Mouse (Mus musculus) kidney, postnatal 25 days (tissue): ENCODE data around the gene Sh3bgrl.

Source experiments
- DNase-seq, 2 experiments: peaks; one replicate each; pipeline ENCODE4 v3.0.0; 2021; ENCODE audit warnings: mixed read lengths in 2 of 2

Gene Sh3bgrl

DNA sequence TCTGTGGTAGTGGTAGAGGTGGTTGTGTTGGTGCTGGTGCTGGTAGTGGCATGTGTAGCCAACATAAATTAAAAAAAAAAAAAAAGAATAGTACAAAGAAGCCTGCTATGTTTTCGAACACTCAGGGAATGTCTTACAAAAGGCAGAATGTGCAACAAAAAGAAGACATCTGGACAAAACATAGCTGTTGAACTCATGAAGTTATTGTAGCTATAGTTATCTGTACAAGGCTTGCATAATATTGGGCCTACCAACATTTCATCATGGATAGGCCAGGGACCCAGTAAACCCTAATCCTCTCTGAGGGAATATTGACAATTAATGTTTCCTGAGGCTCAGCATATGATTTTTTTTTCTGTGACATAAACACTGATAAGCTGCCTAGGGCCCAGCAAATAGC, 37.3 kb downstream of the Sh3bgrl start:
- DNase-seq = no peak

DNA sequence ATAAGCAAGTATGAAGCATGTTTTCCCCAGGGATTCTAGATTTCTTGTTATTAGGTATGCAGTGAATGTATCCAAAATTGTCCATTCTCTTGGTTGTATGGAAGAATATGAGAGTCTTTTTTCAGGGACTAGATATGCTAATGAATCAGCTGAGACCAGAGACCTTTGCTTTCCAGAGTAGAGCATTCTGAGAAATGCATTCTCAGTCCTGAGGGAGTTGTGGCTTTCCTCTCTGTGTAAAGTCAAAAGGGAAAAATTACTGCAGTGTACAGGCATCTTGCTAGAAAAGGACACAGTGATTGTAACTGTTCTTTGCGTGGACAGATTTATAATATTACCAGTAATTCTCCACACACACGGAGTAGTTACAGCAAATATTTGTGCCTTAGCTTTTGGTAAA, 38.3 kb downstream of the Sh3bgrl start:
- DNase-seq = no peak

DNA sequence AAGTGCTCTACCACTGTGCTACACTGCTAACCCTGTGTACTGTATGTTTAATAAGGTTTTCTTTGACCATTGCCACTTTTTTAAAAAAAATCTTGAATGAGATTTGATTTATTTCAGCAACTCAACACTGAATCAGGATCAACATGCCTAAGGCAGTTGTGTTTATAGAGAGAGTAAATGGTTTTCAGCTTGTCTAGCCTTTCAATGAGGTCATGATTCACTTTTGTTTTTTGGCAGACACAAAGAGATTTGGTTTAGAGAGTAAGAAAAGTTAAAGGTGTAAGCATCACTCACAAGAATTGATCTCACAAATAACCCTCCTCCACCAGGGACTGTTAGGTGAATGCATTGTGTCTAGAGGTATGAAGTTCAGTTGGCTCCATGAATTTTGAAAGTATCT, 41.1 kb downstream of the Sh3bgrl start:
- no peak for DNase-seq

DNA sequence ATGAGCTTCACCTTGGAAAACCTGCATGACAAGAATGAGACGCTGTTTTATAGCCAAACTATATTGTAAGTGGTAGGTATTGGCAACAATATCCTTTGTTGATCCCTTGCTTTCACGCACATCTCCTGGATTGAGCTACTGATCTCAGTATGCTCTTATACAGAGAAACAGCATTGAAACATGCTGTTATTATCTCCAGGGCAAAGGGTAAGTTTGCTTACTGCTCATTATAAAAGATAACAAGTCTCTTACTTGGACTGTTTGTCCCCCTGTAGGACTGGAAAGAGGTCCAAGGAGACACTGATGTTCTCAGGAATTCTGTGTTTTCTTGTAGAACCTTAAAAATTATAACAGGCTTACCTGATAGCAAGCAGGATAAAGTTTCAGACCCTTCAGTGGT, 41.7 kb downstream of the Sh3bgrl start:
- no peak for DNase-seq

DNA sequence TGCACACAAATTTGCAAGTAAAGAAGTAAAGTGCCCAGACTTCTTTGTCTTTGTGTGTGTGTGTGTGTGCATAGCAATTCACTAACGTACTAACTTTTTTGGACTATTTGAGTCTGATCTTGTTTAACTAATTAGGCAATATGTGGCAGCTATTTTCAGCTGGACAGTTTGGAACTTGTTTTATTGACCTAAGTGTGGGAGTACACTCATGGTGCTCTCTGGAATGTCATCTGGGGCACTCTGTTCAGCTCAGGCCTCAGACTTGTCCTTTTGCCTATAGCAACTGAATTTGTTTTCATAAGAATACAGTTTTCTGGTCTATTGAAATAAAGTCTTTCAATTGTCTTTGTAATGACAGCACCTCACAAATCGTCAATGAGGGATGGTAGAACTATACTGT, 42.1 kb downstream of the Sh3bgrl start:
- DNase-seq = no peak

DNA sequence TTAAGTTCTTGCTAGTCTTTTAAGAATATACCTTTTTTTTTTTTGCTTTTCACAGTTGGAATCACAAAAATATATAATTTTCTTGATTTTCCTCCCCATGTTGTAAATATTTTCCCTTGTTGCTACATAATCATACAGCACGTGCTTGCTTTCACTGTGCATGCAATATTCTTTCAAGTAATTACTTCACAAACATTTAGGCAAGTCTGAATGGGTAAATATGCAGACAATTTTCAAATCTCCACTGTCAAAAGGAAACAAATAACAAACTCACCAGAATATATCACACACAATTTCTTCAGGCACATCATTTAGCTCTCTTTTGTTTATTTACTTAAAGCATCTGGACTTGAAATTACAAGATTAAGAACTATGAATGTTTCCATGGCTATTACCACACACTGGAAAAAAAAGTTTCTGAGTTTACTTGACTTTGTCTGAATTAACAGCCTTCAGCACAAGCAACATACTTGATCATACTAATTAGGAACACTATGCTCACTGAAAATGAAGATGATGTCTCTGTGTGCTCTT, 46.2 kb downstream of the Sh3bgrl start:
- DNase-seq = no peak

DNA sequence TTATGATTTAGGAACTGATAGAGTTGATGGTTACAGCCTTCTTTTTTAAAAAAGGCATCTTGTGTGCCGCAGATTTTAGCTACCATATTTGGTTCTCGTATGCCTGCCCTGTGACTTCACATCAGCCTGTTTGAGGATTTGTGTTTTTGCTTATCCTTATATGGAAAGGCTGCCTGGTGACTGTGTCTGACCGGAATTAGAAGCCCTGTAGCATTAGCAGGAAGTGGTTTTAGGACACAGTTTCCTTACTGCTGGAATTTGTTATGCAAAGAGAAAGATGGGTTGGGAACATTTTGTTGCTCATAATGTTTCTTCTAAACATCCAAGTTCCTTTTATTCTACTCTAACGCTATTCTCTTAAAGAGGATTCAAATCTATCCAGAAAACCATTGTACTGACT, 47.1 kb downstream of the Sh3bgrl start:
- DNase-seq = peak in 1 of 2 experiments; percentile 27

DNA sequence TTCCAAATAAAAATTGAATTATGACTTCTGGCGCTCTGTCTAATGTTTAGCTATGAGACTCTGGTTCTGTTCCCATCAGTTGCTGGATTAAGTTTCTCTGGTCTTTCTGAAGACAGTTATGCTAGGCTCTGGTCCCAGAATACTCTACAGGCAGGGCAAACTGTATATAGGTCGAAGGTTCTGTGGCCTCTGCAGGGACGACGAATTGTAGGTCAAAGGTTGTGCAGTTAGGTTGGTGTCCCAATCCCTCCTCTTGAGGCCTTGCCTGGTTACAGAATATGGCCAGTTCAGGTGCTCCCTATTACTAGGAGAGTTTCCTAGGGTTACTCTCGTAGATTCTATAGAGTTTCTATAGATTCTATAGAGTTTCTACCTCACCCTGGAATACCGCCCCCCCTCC, 50.6 kb downstream of the Sh3bgrl start:
- no peak for DNase-seq

DNA sequence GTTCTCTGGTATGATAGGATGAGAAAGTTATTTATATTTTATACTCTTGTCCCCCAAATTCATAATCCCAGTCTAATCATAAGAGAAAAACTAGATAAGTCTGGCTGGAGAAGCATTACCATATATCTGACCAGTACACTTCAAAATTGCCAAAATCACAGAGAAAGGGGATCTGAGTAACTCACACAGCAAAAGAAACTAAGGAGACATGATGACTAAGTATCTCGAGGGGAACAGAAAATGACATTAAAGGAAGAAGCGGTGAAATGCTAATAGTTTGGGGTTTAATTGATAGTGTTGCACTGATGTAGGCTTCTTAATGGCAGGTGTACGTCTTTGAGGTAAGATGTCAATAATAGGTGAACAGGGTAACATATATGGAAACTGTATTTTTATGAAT, 51.9 kb downstream of the Sh3bgrl start:
- DNase-seq = no peak

DNA sequence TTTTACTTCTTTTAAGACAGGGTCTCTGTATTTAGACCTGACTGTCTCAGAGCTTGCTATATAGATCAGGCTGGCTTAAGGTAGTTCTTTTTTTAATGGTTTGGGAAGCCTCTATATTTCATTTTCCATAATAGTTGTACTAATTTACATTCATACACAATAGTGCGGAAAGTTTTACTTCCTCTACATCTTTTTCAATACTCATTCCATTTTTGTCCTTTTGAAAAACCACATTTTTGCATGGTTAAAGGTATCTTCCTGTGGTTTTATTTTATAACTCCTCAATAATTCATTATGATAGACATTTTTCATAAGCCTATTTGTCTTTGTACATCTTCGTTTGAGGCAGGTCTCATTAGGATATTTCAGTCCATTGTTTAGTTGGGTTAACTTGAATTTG, 56.1 kb downstream of the Sh3bgrl start:
- DNase-seq = no peak

DNA sequence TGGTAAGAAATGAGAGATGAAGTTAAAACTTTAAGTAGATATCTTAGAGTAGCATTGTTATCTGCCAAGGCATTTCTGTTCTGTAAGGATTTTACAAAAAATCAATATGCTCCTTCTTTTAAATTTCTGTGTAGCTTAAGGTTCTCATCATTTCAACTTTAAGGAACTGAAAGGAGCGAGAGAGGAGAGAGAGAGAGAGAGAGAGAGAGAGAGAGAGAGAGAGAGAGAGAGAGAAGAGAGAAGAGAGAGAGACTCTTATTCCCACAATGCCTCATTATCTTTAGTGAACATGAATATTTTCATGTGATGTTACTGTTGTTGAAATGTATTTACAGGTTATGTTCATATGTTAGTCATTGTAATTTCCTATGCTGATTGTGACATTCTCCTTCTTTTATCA, 65.2 kb downstream of the Sh3bgrl start:
- DNase-seq = no peak

DNA sequence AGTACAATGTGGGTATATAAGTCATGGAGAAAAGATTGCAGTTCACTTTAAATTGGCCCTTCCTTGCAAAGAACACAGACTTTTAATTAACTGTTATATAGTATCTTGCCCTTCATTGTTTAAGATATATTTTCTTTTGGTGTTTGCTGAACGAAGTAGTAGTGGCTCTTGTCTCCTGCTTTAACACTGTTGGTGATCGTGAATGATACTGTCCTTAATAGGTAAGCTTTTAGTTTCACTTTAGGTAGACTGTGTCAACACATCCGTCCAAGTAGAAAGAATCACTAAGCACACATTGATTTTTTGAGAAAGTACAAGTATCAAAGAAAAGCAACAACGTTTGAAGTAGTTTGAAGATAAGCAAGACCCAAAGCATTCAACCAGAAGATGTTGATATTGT, 65.7 kb downstream of the Sh3bgrl start:
- DNase-seq = no peak

DNA sequence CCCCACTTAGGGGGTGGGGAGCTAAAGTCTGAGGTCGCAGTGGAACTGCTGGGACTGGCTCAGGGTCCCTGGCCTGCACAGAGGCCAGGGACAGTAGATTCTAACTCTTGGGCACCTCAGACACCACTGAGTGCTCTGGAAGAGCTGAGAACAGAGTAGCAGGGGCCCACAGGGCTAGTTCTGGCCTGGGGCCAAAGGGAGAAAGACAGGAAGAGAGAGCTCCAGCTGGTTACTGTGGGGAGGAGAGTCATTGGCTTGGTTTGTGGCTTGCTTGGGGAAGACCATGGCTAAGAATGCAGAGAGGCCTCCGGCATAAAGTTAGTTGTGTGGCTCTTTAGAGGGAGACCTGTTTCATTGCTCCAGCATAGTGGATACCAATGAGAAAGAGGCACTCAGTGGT, 79.9 kb downstream of the Sh3bgrl start:
- peak in 1 of 2 experiments; percentile 9 for DNase-seq

DNA sequence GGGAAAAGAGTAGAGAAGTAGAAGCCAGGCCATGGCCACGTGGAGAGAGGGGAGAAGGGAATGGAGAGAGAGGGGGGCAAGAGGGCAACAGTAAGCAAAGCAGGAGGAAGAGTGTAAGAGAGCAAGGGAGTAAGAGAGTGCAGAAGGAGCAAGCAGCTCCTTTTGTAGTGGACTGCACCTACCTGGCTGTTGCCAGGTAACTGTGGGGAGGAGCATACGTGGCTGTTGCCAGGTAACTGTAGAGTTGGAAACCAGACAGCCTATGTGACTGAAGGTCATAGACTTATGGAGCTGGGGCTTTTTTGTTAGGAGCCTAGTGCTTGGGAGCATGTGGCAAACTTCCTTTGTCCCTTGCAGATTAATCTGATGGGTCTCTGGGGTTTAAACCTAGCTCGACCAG, 80.3 kb downstream of the Sh3bgrl start:
- DNase-seq = no peak

DNA sequence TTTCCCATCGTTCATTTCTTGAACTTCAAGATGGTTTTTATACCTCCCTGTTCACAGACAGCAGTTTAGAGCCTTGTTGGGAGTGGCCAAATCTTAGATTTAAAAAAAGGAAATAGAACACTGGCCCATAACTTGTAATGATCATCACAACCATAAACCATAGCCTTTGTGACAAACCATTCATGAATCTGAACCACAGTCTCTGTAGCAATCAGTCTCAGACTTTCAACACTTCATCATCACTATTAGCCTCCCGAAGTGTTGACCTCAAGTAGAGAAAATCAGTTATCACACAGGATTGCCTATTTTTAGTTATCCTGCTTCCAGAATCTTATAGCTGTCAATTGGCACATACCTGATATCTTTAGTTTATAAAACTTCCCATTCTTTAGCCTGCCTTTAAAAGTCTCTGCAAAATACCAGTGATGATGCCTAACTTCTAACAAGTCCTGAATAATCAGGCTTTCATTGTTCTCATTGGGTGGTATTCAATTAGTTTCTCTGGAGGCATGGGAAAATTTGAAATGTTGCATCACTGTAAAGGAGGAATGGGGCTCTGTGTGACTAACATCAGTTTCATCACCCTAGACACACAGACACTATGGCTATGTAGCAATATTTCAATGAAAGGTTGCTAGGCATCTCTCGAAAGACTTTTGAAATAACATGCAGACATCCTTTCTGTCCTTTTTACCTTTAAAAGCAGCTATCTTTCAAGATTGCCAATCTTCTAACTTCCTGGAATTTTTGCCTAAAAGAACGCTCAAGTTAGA, 89.7 kb downstream of the Sh3bgrl start:
- no peak for DNase-seq

DNA sequence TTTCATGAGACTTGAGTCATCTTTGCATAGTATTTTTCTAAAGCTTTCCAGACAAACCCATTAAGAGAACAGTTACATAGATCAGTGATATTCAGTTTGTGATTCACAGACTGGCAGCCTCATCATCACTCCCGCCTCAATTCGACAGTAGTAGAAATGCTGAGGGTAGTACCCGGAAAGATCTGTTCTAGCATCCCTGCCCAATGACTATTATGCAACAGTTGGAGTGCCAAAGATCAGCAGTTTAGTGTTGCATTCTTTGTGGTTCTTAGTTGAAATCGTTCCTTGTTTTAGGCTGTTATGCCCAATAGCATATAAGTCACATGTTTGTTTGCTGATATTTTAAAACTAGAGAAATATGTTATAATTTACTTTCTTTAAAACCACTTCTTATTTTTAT, 94.4 kb downstream of the Sh3bgrl start:
- no peak for DNase-seq

DNA sequence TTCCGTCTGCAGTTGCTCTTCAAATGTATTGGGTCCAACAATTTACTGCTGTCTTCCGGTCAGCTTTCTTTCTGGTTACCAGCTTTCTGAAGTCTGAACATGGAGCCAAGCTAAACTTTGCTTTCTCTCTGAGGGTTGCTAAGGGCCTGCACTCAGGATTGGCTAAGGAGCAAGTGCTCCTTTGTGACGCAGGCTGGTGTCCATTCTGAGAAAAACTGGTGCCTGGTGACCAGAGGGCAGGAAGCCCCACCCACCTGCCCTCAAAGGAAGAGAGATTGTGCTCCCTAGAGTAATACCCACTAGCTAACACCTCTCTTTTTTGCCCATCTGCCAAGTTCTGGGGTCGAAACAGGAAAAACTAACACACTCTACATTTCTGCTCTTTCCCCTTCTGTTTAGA, 95.8 kb downstream of the Sh3bgrl start:
- peak; percentile 48 to 70 for DNase-seq

DNA sequence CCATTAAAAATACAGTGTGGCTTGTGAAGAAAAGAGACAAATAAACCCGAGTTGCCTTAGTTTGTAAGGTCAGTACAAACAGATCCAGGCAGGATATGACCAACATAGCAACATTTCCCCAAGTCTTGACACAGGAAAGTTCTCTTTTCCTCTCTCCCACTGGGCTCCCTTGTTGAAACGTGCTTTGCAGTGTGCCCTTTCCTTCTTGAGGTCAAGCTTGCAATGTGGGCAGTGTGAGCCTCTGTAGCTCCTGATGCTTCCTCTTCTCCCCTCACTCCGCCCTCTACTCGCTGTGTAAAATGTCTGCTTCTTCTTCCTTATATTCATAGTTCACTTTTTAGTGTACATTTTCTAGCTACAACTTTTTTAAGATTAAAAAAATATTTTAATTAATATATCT, 96.3 kb downstream of the Sh3bgrl start:
- peak; percentile 10 to 39 for DNase-seq

DNA sequence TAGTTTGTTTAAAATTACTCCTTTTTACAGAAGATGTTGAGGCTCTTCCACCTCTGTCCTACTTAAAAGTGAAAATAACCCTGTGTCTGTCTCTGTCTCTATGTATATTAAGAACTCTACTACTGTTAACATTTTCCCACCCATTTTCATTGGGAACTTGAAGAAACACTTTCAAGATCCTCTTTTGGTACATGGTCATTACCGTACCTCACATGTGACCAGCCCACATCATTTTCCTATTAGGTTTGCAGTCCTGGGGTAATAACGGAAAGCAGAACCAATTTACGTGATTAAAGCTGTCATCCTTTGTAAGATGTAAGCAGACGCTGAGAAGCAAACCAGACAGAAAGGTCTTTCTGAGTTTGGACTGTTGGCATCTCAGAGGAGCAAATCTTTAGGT, 101.3 kb downstream of the Sh3bgrl start, which contains the start of gene Gm6377:
Gm6377 (plus strand) TSS at position 289 of the 400 bp plus-strand sequence.
- DNase-seq = no peak

DNA sequence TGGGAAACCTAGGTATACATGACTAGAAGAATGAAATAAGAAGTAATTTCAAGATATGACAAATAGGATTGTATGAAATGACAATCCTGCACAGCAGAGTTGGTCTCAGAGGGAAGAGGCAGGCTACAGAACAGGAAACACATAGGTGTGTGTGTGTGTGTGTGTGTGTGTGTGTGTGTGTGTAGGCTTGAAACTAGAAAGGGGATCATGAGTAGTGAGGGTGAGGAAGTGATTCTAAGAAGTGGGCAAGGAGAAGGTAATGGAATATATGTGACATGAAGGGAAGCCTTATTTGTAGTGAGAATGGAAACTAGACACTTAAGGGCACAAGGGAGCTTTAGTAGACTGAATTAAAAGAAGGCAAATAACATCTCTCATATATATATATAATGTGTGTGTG, 112.7 kb downstream of the Sh3bgrl start:
- no peak for DNase-seq

DNA sequence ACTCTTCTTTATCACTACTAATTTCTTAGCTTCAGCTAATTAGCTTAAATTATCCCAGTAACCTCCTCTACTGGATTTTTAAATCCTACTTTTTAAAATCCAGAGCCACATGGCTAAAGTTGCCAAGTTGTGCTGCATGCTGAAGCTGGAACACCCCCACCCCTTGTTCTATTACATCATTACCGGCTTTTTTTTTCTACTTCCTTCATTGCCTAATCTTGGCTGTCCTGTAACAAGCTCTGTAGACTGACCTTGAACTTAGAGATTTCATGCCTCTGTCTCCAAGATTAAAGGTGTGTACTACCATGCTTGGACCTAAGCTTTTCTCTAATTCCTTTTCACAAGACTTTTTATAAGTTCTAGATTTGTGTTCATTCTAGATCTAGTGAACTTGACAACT, 133.6 kb downstream of the Sh3bgrl start:
- no peak for DNase-seq

DNA sequence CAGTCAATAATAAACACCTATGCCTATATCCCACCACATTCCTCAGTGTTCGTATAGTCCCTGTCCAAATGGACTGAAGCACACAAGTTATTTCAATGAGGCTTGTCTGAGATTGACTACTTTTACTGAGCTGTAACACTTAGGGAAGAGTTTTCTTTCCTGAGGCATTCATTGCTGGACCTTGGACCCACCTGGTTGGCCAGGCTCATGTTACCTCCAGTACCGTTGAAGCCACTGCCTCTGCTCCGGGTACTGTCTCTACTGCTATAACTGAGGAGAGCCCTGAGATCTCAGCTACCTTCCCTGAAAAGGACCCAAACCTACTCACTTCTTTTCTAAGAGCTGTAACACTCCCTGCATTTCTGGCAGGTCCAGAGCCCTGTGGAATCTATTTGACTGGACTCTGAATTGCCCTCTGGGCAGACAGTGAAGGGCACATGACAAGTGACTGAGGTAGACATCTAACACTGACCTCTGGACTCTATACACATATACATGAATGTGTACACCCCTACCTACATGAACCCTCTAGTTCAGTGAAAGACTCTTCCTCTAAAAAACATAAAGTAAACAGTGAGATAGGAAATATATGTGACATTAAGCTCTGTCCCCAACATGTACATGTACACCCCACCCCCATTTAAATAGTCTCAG, 140.3 kb downstream of the Sh3bgrl start:
- DNase-seq = peak in 1 of 2 experiments; percentile 32

DNA sequence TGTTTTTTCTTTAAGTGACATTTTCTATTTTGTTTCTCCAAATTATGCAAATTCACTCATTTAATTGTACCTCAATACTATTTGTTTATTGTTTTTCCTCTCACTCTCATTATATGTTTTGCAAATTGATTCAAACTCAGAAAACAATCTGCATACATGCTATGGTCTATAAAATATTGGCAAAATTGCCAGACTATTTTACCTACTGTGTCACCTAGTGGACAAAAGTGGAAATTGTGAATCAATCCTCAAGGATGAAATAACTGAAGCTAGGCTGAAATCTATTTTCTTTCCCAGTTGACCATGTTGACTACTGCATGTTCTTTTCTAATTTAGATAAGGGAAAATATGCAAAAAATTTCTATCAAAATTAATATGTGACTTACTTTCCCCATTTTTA, 143.0 kb downstream of the Sh3bgrl start:
- DNase-seq = no peak
